Mouse (Mus musculus): ENCODE measurements around the gene Pros1.

Pros1 gene

GRCm38 (mm10) chr16:62860140-62860539 is 6.0 kb downstream of the Pros1 start:
- no peak for DNase-seq (ENCODE audit: low read depth, low spot score)

GRCm38 (mm10) chr16:62861455-62861854 is 7.3 kb downstream of the Pros1 start:
- DNase-seq (ENCODE audit: low read depth, low spot score): no peak

GRCm38 (mm10) chr16:62872688-62873117 is 18.6 kb downstream of the Pros1 start:
- no peak for DNase-seq (ENCODE audit: low read depth, low spot score)

GRCm38 (mm10) chr16:62873180-62873579 is 19.1 kb downstream of the Pros1 start:
- DNase-seq (ENCODE audit: low read depth, low spot score): no peak

DNA sequence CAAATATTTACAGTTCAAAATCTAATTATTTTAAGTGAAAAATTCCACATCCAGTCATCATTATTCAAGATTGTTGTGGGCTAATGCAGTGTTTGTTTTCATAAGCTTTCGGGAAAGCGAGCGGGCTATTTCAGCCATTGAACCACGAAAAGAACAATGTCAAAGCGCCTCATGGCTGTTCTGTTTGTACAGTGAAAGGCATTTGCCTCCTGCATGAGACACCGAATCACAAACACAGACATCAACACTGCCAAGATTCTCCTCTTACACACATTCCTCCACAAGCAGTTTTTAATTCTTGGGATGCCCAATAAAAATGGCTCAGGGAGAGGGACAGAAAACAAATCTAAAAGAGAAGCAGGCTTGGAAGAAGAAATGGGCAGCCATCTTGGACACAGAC is 20.0 kb downstream of the Pros1 start:
- no peak for DNase-seq (ENCODE audit: low read depth, low spot score)

DNA sequence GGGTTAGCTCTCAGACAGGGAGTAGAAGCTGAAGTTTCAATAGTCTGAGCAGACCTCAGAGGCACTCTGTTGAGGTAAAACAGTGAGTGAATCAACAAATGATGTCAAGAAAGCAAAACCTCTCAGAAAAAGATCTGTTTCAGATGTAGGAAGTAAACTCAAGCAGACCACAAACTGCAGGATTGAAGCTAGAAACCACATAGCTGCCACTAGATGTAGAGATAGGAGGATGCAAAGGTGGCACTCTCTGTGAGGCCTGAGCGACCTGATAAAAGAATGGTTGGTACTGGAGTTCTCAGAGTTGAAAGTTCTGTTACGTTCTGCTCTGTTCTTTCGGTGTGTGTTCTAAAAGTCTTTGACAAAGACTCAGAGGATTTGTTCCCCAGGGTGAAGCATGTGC is 41.7 kb downstream of the Pros1 start:
- no peak for DNase-seq (ENCODE audit: low read depth, low spot score)

- no peak for DNase-seq (ENCODE audit: low read depth, low spot score)
Observed at GRCm38 (mm10) chr16:62911364-62911763, 57.3 kb downstream of the Pros1 start.

DNA sequence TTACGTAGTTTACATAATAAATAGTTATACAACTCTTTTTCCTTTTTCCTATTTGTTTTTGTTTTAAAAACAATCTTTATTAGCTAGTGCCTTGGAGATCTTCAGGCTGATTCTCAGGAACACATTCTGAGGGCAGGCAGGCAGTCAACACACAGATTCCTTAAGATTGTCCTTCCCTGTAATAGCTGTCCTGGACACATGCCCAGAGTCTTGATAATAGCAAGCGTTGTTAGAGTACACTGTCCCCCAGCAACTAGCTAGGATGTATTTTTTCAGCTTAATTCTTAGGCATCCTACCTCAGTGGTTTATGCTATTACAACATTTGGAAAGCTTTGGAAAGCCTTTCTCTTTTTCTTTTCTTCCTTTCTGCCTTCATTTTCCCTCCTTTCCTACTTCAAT is 58.1 kb downstream of the Pros1 start:
- DNase-seq (ENCODE audit: low read depth, low spot score): no peak

- no peak for DNase-seq (ENCODE audit: low read depth, low spot score)
Observed at GRCm38 (mm10) chr16:62915530-62915929, 61.4 kb downstream of the Pros1 start.

DNA sequence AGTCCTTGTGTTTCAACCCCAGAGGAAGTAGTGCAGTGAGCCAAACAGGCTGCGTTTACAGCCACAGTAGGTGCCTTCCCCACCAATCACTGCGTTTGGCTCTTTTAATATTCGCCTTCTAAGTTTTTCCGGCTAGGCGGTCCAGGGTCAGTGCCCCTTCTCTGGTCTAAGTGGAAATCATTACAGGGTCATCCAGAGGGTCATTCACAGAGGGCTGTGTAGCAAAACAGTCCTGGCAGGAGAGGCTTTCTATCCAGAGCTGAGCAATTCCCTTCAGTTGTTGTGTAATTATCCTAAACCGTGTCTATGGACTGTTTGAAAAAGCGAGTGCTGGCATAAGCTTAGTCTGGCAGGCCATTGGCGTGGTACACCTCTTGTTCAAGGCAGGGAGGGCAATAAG is 68.1 kb downstream of the Pros1 start:
- DNase-seq (ENCODE audit: low read depth, low spot score): no peak

- DNase-seq (ENCODE audit: low read depth, low spot score): no peak
Observed at GRCm38 (mm10) chr16:62931341-62931740, 77.2 kb downstream of the Pros1 start.

DNA sequence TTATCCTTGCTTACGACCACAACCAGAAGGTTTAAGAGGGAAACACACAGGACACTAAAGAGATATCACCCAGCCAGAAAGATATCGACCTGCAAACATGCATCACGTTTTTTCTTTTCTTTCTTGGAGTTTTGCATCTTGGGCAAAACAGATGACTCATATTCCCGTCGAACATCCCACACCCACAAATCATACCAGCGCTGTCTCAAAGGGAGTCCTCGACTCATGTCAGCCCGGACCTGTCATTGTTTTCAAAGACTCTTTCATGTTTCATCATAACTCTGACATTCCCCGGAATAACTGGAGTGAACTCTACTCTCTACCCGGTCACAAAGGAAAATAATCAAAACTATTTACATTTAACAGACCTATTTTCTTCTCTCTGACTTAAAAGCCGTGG is 82.2 kb downstream of the Pros1 start:
- no peak for DNase-seq (ENCODE audit: low read depth, low spot score)

DNA sequence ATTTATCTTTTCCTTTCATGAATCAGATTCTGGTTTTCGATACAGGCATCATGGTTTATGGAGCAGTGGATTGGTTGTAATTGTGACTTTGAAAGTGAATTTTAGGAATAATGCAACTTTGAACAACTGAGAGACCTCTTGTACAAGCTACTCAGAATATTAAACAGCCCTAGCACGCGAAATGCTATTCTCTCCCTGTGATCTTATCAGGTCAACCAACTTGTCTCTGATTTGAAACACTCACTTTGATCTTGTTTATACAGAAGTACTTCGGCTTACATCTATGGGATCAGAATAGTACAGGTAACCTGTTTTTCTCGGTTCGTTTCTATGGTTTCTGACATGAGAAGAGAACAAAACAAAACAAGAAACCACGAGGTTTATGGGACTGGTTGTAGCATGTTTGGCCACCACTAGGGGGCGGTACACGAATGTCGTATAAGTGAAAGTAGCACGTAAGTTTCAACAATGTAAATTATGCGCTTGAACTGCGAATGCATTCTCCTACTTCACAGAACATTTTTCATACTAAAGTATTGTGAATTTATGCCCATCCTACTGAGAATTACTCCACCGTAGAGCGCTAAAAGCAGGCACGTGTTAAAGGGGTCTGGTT is 86.4 kb downstream of the Pros1 start:
- DNase-seq (ENCODE audit: low read depth, low spot score): peak; percentile 53

DNA sequence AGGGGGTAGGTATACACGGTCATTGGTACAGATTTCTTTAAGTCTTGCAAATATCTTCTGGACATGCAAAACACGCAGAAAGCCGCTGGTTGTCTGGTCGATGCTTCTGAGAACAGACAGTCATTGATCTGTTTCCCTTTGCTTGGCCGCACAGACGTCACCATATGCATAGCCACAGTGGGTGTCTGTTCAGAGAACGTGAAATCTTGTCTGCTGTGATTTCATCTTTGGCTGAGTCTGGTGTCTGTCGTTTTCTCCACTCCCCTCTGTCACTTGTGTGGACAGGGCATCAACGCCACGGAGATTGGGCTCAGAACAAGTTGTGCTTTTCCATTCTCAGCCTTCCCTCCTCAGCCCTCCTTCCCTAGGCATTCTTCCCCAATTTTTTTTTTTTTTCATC is 87.7 kb downstream of the Pros1 start:
- no peak for DNase-seq (ENCODE audit: low read depth, low spot score)

DNA sequence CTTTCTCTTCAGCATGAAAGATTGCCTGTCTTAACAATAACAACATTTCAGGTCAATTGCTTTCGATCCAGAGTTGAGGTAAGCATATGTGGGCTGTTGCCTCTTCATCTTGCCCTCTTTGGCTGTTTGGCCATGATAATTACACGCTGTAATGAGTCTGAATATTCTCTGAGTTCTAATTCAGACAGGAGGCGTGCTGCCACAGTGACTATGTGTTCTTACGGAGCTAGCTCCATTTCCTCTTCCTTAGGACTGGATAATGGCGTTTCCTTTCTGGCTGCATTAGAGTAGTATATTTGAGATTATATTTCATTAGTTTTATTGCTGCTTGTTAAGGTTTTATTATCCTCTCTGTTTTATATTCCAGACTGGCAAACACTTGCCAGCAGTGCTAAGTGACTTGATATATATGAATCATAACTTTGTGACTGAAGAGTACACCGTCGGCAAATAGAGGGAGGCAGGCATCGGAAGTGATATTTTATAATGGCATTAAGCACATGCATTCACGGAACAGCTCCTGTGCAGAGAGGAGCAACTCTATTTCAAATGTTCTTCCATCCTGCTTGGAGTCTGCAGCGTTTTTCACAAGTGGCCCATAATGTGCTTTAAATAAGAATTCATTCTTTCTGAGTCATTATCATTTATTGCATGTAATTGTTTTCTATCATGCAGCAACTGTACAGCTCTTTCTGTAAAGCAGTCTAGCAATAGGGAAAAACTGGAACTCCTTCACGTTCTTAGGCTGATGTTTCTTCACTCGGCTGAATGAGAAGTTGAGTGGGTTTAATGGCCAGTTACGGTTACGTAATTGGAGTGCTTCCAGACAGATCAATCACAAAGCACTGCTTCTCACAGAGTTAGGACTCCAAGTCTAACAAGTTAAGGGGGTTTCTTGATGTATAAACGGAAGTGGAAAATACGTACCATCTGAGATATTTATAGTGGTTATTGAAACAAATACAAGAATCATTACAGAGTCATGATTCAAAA is 88.6 kb downstream of the Pros1 start:
- no peak for DNase-seq (ENCODE audit: low read depth, low spot score)

DNA sequence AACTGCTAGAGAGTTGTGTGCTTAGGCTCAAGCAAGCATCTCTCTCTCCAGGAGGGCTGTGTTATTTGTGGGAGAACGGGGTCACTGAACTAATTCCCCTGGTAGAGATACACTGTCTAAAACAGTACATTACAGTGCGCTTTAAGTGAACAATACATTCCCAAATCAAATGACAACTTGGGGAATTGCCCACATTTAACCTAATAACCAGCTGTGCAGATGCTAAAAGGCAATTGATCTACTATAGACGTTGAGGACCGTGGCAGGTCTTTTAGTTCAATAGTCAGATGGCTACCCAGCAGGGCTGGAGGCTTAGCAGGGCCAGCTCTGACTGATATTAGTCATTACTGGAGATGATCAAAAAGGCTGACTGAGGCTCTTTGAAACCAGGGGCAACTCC is 104.4 kb downstream of the Pros1 start:
- DNase-seq (ENCODE audit: low read depth, low spot score): no peak

- DNase-seq (ENCODE audit: low read depth, low spot score): no peak
Observed at GRCm38 (mm10) chr16:62964361-62964763, 110.3 kb downstream of the Pros1 start.

- no peak for DNase-seq (ENCODE audit: low read depth, low spot score)
Observed at GRCm38 (mm10) chr16:62971673-62972332, 117.7 kb downstream of the Pros1 start.

GRCm38 (mm10) chr16:62974926-62975325 is 120.8 kb downstream of the Pros1 start:
- DNase-seq (ENCODE audit: low read depth, low spot score): peak; percentile 11

All from retina, postnatal 7 days (tissue).